Mouse (Mus musculus): ENCODE data around the gene Smoc1.
A peak's percentile ranks its signal among the peaks of the same experiment; 100 is the strongest.

The Smoc1 gene

GRCm38 (mm10) chr12:81131114-81131513 lies 104.5 kb downstream of the Smoc1 start:
- DNase-seq (ENCODE audit: low read depth): no peak

- no peak for DNase-seq (ENCODE audit: low read depth)
Observed at GRCm38 (mm10) chr12:81133055-81133665, 106.6 kb downstream of the Smoc1 start.

- no peak for DNase-seq (ENCODE audit: low read depth)
Observed at GRCm38 (mm10) chr12:81138217-81138616, 111.6 kb downstream of the Smoc1 start.

- no peak for DNase-seq (ENCODE audit: low read depth)
Observed at GRCm38 (mm10) chr12:81139463-81139862, 112.9 kb downstream of the Smoc1 start.

GRCm38 (mm10) chr12:81140594-81141328 lies 114.2 kb downstream of the Smoc1 start:
- peak; percentile 43 for DNase-seq (ENCODE audit: low read depth)

GRCm38 (mm10) chr12:81141329-81141711 lies 114.7 kb downstream of the Smoc1 start:
- DNase-seq (ENCODE audit: low read depth): no peak

GRCm38 (mm10) chr12:81142231-81142630 lies 115.6 kb downstream of the Smoc1 start:
- DNase-seq (ENCODE audit: low read depth): peak; percentile 38

GRCm38 (mm10) chr12:81144201-81144600 lies 117.6 kb downstream of the Smoc1 start:
- DNase-seq (ENCODE audit: low read depth): no peak

GRCm38 (mm10) chr12:81146417-81147180 lies 120.0 kb downstream of the Smoc1 start:
- DNase-seq (ENCODE audit: low read depth): no peak

GRCm38 (mm10) chr12:81147956-81148355 lies 121.3 kb downstream of the Smoc1 start:
- DNase-seq (ENCODE audit: low read depth): no peak

GRCm38 (mm10) chr12:81150917-81151316 lies 124.3 kb downstream of the Smoc1 start:
- peak; percentile 90 for DNase-seq (ENCODE audit: low read depth)

GRCm38 (mm10) chr12:81152082-81152481 lies 125.5 kb downstream of the Smoc1 start:
- DNase-seq (ENCODE audit: low read depth): peak; percentile 54

GRCm38 (mm10) chr12:81155675-81156074 lies 129.1 kb downstream of the Smoc1 start:
- peak; percentile 94 for DNase-seq (ENCODE audit: low read depth)

- DNase-seq (ENCODE audit: low read depth): peak; percentile 52
Observed at GRCm38 (mm10) chr12:81156841-81157240, 130.2 kb downstream of the Smoc1 start.

- DNase-seq (ENCODE audit: low read depth): no peak
Observed at GRCm38 (mm10) chr12:81159947-81160346, 133.3 kb downstream of the Smoc1 start.

GRCm38 (mm10) chr12:81160425-81160824 lies 133.8 kb downstream of the Smoc1 start:
- no peak for DNase-seq (ENCODE audit: low read depth)

GRCm38 (mm10) chr12:81160831-81161230 lies 134.2 kb downstream of the Smoc1 start:
- DNase-seq (ENCODE audit: low read depth): peak; percentile 45

GRCm38 (mm10) chr12:81161282-81161681 lies 134.7 kb downstream of the Smoc1 start:
- no peak for DNase-seq (ENCODE audit: low read depth)

GRCm38 (mm10) chr12:81163131-81163530 lies 136.5 kb downstream of the Smoc1 start:
- peak; percentile 90 for DNase-seq (ENCODE audit: low read depth)

GRCm38 (mm10) chr12:81163566-81163965 lies 137.0 kb downstream of the Smoc1 start:
- no peak for DNase-seq (ENCODE audit: low read depth)

GRCm38 (mm10) chr12:81166092-81166491 lies 139.5 kb downstream of the Smoc1 start:
- DNase-seq (ENCODE audit: low read depth): no peak

GRCm38 (mm10) chr12:81166615-81167014 lies 140.0 kb downstream of the Smoc1 start:
- DNase-seq (ENCODE audit: low read depth): no peak

- DNase-seq (ENCODE audit: low read depth): peak; percentile 66
Observed at GRCm38 (mm10) chr12:81167142-81167541, 140.5 kb downstream of the Smoc1 start.

Data from NIH3T3 (cell line).